Mouse (Mus musculus): ENCODE results near the gene Cyb5r3. TPM values are rescaled to one million over a fixed set of nuclear protein-coding genes. Genes with fewer than 3 reads are reported as not detected.

Gene Cyb5r3
- polyA plus RNA-seq, 1 experiment from 2014 or later = 130 TPM

DNA sequence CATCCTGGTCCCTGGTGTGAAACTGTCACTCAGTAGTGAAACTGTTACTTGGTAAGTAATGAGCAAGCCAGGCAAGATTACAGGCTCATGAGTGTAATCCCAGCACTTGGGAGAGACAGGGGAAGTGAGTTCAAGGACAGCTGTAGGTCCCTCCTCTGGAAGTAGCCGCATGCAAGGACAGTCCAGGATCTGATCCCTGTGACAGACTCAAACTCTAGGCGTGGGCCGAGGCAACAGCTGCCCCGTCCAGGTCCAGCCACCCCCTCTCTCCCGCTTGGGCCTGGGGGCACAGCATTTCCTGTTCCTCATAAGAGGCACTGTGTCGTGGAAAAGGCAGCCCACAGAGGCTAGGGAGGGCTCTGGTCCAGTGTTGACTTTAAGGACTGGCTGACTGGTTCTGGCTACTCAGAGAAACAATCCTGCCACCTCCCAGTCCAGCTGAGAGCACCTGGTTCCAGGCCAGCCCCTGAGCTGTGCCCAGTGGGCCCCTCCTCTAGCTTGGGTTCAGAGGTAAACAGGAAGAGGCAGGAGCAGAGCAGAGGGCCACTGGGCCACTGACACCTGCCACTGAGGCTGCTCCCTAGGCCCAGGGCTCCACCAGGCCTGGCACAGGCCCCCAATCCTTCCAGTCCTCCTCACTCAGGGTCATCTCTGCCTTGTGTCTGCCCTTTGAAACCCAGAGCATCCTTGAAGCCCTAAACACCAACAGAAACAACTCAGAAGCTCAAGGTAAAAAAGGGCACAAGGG is 16.5 kb downstream of the Cyb5r3 start:
- 92% methylated on average over 6 of the region's 6 CpGs for WGBS
- Histone ChIP-seq H3K4me2 (ENCODE audit: low read length) (no peak overlapping the region), H3K4me3 (ENCODE audit: low read length) (no peak overlapping the region), H3K27me3 (replicated peaks; ENCODE audit: control insufficient read depth, insufficient read depth, low read length) (no peaks in the 10 kb centered on the region), H3K9ac (ENCODE audit: low read depth, low read length) (no peak overlapping the region), H3K4me1 (ENCODE audit: control insufficient read depth, insufficient read depth, low read depth, low read length) (no peaks in the 10 kb centered on the region), H3K27ac (ENCODE audit: low read depth, low read length) (no peak overlapping the region), H3K9me3 (ENCODE audit: control insufficient read depth, low read length) (peaks cover 3% of the 10 kb centered on the region), H3K36me3 (ENCODE audit: control insufficient read depth, insufficient read depth, low read length) (peaks cover 23% of the 10 kb centered on the region)
- ATAC-seq = no peak

DNA sequence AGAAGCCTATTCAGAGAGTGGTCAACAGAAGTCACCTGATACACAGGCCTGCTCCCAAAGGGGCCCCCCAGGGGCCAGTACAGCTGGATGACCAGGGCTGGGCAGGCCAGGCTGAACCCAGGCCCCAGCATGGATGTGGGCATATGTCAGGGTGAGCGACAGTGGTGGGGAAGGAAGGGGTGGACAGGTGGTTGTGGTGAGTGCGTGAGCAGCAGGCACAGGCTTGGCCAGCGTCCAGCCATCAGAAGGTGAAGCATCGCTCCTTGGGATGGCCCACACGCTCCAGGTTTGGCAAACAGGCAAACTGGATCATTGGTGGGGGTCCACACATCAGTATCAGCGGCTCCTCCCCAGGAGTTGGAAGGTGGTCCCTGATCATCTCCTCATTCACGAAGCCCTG is 18.1 kb downstream of the Cyb5r3 start:
- Histone ChIP-seq H3K4me3 (ENCODE audit: low read length) (no peak overlapping the region), H3K36me3 (ENCODE audit: control insufficient read depth, insufficient read depth, low read length) (peaks cover 19% of the 10 kb centered on the region), H3K9me3 (ENCODE audit: control insufficient read depth, low read length) (peaks cover 3% of the 10 kb centered on the region), H3K4me1 (ENCODE audit: control insufficient read depth, insufficient read depth, low read depth, low read length) (no peaks in the 10 kb centered on the region), H3K27ac (ENCODE audit: low read depth, low read length) (no peak overlapping the region), H3K4me2 (ENCODE audit: low read length) (no peak overlapping the region), H3K27me3 (replicated peaks; ENCODE audit: control insufficient read depth, insufficient read depth, low read length) (no peaks in the 10 kb centered on the region), H3K9ac (ENCODE audit: low read depth, low read length) (no peak overlapping the region)
- ATAC-seq = no peak
- 91% methylated on average over 7 of the region's 7 CpGs for WGBS

DNA sequence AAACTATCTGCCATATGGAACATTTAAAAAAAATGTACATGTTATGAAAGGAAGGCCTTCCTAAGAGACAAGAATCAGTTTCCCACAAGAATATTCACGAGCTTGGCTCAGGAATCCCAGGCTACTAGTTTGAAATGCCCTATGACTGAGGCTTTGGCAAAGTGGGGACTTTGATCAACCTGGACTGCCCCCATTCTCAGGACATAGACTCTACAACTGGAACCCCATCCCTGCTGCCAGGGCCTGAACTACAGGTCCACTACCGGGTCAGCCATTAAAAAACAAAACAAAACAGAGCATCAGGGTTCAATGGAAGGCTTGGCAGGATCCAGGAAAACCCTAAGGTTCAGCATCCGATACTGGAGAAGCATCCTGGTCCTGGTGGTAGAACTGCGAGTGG is 21.7 kb downstream of the Cyb5r3 start:
- H3K27ac ChIP-seq (ENCODE audit: low read depth, low read length) = no peak overlapping the region
- no peak for ATAC-seq
- no peaks in the 10 kb centered on the region for H3K27me3 ChIP-seq (replicated peaks; ENCODE audit: control insufficient read depth, insufficient read depth, low read length)
- no peaks in the 10 kb centered on the region for H3K9me3 ChIP-seq (ENCODE audit: control insufficient read depth, low read length)
- H3K9ac ChIP-seq (ENCODE audit: low read depth, low read length) = no peak overlapping the region
- no peak overlapping the region for H3K4me3 ChIP-seq (ENCODE audit: low read length)
- peaks cover 10% of the 10 kb centered on the region for H3K36me3 ChIP-seq (ENCODE audit: control insufficient read depth, insufficient read depth, low read length)
- H3K4me2 ChIP-seq (ENCODE audit: low read length) = no peak overlapping the region
- WGBS = 87% methylated on average over 4 of the region's 4 CpGs
- H3K4me1 ChIP-seq (ENCODE audit: control insufficient read depth, insufficient read depth, low read depth, low read length) = peaks cover 8% of the 10 kb centered on the region

DNA sequence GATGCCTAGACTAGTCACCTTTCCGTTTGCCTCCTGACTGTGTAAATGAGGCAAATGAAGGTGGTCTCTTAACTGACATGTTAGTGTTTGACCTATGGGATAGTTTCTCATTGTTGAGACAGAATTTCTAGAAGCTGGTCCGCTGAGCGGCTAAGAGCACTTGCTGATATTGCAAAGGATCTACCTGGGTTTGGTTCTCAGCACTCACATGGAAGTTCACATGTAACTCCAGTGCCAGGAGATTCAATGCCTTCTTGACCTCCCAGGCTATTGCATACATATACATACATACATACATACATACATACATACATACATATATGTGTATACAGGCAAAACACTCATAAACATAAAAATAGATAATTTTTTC is 22.3 kb downstream of the Cyb5r3 start:
- 37% methylated on average over 3 of the region's 3 CpGs for WGBS
- H3K27me3 ChIP-seq (replicated peaks; ENCODE audit: control insufficient read depth, insufficient read depth, low read length) = no peaks in the 10 kb centered on the region
- H3K9me3 ChIP-seq (ENCODE audit: control insufficient read depth, low read length) = no peaks in the 10 kb centered on the region
- peak overlapping the region; percentile 98 for H3K9ac ChIP-seq (ENCODE audit: low read depth, low read length)
- H3K4me1 ChIP-seq (ENCODE audit: control insufficient read depth, insufficient read depth, low read depth, low read length) = peaks cover 8% of the 10 kb centered on the region
- H3K36me3 ChIP-seq (ENCODE audit: control insufficient read depth, insufficient read depth, low read length) = peaks cover 13% of the 10 kb centered on the region
- no peak for ATAC-seq
- peak overlapping the region; percentile 60 for H3K4me2 ChIP-seq (ENCODE audit: low read length)
- H3K27ac ChIP-seq (ENCODE audit: low read depth, low read length) = peak overlapping the region; percentile 90
- H3K4me3 ChIP-seq (ENCODE audit: low read length) = peak overlapping the region; percentile 90

DNA sequence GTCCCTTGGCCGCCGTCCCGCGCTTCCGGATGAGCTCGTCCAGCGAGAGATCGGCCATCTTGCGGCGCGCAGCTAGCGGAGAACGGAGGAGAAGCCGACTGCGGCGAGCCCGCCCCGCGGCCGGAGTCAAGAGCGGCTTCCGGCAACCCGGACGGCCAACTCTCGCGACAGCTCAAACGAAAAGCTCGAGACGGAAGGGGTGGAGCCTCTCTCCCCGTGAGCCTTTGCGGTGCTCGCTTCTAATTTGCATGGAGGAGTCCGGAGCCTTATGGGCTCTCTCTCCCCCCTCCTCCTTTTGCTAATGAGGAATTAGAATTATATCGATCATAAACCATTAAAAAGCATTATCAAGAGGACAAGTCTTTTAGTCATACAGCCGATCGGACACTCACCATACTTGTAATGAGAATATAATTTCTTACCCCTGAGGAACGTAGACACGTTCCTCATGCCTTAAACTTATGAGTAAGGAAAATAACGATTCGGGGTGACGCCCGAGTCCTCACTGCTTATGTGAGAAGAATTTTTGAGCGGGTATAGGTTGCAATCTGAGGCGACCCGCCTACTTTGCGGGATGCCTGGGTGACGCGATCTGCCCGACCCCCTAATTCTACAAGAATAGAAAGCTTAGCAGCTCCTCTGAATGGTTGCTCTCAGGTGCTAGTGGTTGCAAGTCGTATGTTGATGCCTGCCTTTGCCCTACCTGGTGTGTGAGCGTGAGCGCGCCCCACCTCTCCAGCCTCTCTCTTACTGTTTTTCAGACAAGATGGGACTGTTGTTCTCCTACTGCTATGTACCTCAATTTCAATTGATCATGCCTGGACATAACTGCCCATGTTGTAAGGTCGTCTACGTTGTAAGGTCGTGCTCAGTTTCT is 23.0 kb downstream of the Cyb5r3 start, which contains the start of gene Poldip3:
Gene Poldip3, minus strand, starts transcription at position 189 of the 877 bp plus-strand sequence.
- under 1% methylated on average over 56 of the region's 56 CpGs for WGBS

DNA sequence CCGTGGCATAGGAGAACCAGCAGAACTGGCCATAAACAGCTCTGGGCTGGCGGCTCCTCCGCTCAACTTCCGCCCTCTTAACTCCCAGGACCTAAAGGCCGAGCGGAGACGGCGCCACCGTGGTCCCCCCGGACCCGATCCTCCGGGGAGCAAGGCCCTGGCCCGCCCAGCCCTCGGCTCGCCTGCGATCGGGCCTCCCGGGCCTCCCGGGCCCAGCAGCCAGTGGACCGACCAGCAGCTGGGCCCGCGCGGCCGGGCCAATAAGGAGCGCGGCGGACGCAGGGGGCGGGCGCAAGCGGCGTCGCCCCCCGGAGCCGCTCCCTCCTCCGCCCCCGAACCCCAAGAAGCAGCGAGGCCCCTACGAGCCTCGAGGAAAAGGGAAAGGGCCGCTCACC is 23.6 kb downstream of the Cyb5r3 start:
- no peaks in the 10 kb centered on the region for H3K9me3 ChIP-seq (ENCODE audit: control insufficient read depth, low read length)
- peak overlapping the region; percentile 85 for H3K4me2 ChIP-seq (ENCODE audit: low read length)
- H3K4me1 ChIP-seq (ENCODE audit: control insufficient read depth, insufficient read depth, low read depth, low read length) = peaks cover 8% of the 10 kb centered on the region
- H3K9ac ChIP-seq (ENCODE audit: low read depth, low read length) = peak overlapping the region; percentile 98
- H3K36me3 ChIP-seq (ENCODE audit: control insufficient read depth, insufficient read depth, low read length) = peaks cover 11% of the 10 kb centered on the region
- WGBS = under 1% methylated on average over 26 of the region's 41 CpGs
- peak overlapping the region; percentile 90 for H3K27ac ChIP-seq (ENCODE audit: low read depth, low read length)
- peak overlapping the region; percentile 90 for H3K4me3 ChIP-seq (ENCODE audit: low read length)
- ATAC-seq = peak; percentile 82
- no peaks in the 10 kb centered on the region for H3K27me3 ChIP-seq (replicated peaks; ENCODE audit: control insufficient read depth, insufficient read depth, low read length)

More for the DNA sequence above, 23.0 kb downstream of the Cyb5r3 start, which contains the start of gene Poldip3:
- H3K4me3 ChIP-seq (ENCODE audit: low read length) = peak within 1 kb of the TSS; percentile 90
- H3K36me3 ChIP-seq (ENCODE audit: control insufficient read depth, insufficient read depth, low read length) = peaks cover 13% of the 10 kb centered on the region
- no peaks in the 10 kb centered on the region for H3K27me3 ChIP-seq (replicated peaks; ENCODE audit: control insufficient read depth, insufficient read depth, low read length)
- peak within 1 kb of the TSS; percentile 85 for H3K4me2 ChIP-seq (ENCODE audit: low read length)
- ATAC-seq = peak; percentile 95
- H3K27ac ChIP-seq (ENCODE audit: low read depth, low read length) = peak within 1 kb of the TSS; percentile 90
- H3K4me1 ChIP-seq (ENCODE audit: control insufficient read depth, insufficient read depth, low read depth, low read length) = peaks cover 8% of the 10 kb centered on the region
- no peaks in the 10 kb centered on the region for H3K9me3 ChIP-seq (ENCODE audit: control insufficient read depth, low read length)
- H3K9ac ChIP-seq (ENCODE audit: low read depth, low read length) = peak within 1 kb of the TSS; percentile 98

DNA sequence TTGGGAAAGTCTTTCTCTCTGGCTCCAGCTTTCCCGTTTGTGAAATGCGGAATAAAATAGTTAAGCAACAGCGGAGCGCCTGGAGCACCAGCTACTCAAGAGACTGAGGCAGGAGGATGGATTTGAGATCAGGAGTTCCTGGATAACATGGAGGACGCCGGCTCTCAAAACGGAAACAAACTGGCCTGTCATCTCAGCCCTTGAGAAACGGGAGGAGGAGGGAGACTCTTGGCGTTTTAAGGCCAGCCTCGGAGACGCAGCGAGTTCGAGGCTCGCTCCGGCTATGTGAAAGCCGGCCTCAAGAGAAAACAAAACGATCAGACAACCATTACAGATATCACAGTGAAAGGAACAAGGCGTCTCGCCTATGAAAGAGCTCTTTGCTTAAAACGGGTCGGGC is 24.0 kb downstream of the Cyb5r3 start:
- H3K9me3 ChIP-seq (ENCODE audit: control insufficient read depth, low read length) = no peaks in the 10 kb centered on the region
- WGBS = 4% methylated on average over 21 of the region's 21 CpGs
- peak overlapping the region; percentile 98 for H3K9ac ChIP-seq (ENCODE audit: low read depth, low read length)
- peak overlapping the region; percentile 90 for H3K27ac ChIP-seq (ENCODE audit: low read depth, low read length)
- peaks cover 8% of the 10 kb centered on the region for H3K4me1 ChIP-seq (ENCODE audit: control insufficient read depth, insufficient read depth, low read depth, low read length)
- peaks cover 11% of the 10 kb centered on the region for H3K36me3 ChIP-seq (ENCODE audit: control insufficient read depth, insufficient read depth, low read length)
- peak overlapping the region; percentile 90 for H3K4me3 ChIP-seq (ENCODE audit: low read length)
- no peaks in the 10 kb centered on the region for H3K27me3 ChIP-seq (replicated peaks; ENCODE audit: control insufficient read depth, insufficient read depth, low read length)
- no peak for ATAC-seq
- peak overlapping the region; percentile 85 for H3K4me2 ChIP-seq (ENCODE audit: low read length)

DNA sequence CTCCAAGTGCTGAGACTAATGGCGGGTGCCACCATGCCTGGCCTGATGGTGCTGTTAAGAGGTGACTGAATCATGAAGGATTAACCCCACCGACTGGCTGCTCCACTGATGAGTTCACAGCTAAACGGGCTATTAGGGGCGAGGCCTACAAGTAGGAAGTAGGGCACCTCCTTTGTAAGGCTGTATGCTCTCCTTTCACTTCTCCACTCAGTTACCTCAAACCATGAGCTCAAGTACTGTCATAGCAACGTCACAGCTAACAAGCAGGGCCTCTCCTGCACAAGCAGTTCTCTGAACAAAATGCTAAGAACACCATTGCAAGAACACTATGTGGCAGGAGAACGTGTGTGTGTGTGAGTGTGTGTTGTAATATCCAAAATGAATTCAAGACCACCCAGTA is 26.9 kb downstream of the Cyb5r3 start:
- Histone ChIP-seq H3K9ac (ENCODE audit: low read depth, low read length) (no peak overlapping the region), H3K4me3 (ENCODE audit: low read length) (no peak overlapping the region), H3K27me3 (replicated peaks; ENCODE audit: control insufficient read depth, insufficient read depth, low read length) (no peaks in the 10 kb centered on the region), H3K4me1 (ENCODE audit: control insufficient read depth, insufficient read depth, low read depth, low read length) (peaks cover 19% of the 10 kb centered on the region), H3K36me3 (ENCODE audit: control insufficient read depth, insufficient read depth, low read length) (peaks cover 11% of the 10 kb centered on the region), H3K27ac (ENCODE audit: low read depth, low read length) (no peak overlapping the region), H3K4me2 (ENCODE audit: low read length) (no peak overlapping the region), H3K9me3 (ENCODE audit: control insufficient read depth, low read length) (no peaks in the 10 kb centered on the region)
- WGBS = 97% methylated on average over 6 of the region's 6 CpGs
- no peak for ATAC-seq

DNA sequence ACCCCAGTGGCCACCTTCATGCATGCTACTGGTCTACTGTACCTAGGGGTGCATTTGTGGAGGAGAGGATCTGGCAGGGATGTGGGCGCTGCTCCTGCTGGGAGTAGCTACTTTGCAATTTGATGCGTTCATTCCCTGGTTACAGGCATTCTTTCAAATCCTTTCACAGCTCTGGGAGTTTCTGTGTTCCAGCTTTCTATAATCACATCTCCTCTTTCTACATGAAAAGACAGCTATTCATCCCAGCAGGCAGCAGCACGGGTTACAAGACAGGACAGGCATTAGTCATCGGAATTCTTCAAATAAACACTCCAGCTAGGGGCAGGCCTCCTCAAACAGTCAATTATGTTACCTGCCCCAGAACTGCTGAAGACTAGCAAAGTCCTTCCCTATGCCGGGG is 29.5 kb downstream of the Cyb5r3 start:
- peak overlapping the region; percentile 12; the same call in 1 of the 2 replicates for H3K4me2 ChIP-seq (ENCODE audit: low read length)
- H3K4me3 ChIP-seq (ENCODE audit: low read length) = no peak overlapping the region
- H3K4me1 ChIP-seq (ENCODE audit: control insufficient read depth, insufficient read depth, low read depth, low read length) = peaks cover 15% of the 10 kb centered on the region
- no peak overlapping the region for H3K9ac ChIP-seq (ENCODE audit: low read depth, low read length)
- peaks cover 16% of the 10 kb centered on the region for H3K36me3 ChIP-seq (ENCODE audit: control insufficient read depth, insufficient read depth, low read length)
- WGBS = 29% methylated on average over 5 of the region's 5 CpGs
- no peaks in the 10 kb centered on the region for H3K9me3 ChIP-seq (ENCODE audit: control insufficient read depth, low read length)
- ATAC-seq = no peak
- H3K27ac ChIP-seq (ENCODE audit: low read depth, low read length) = no peak overlapping the region
- no peaks in the 10 kb centered on the region for H3K27me3 ChIP-seq (replicated peaks; ENCODE audit: control insufficient read depth, insufficient read depth, low read length)

Measured in hindbrain, embryonic 16.5 days (tissue).